Mouse (Mus musculus) urinary bladder, postnatal 25 days (tissue): Measurements from ENCODE around the gene Aadacl4.
"Not testable (repeated sequence)": the region's sequence is repeated elsewhere in the genome, so short reads cannot be mapped to it uniquely, and the experiment has no call there.

Experiments used
- DNase-seq: peaks from one replicate; pipeline ENCODE4 v3.0.0; 2022; ENCODE audit warnings: low spot score

Gene Aadacl4

DNA sequence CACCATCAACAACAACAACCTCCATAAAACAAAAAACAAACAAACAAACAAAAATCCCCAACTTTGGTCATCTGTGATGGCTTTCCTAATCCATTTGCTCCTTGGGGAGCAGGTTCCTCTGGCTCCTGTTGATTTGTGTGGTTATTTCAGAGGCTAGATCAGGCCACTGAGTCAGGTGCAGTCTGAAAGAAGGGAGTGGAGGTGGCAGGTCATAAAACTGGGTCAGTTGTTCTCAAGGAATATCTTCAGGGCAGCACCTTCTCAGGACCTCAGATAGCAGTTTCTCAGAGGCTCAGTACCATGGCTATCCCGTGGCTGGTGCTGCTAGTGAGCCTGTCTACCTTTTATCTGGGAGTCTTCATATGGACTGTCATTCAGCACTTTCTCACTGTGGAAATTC is at the start of gene Aadacl4:
Aadacl4 (plus strand) TSS at position 301 of the 400 bp plus-strand sequence.
- no peak for DNase-seq

DNA sequence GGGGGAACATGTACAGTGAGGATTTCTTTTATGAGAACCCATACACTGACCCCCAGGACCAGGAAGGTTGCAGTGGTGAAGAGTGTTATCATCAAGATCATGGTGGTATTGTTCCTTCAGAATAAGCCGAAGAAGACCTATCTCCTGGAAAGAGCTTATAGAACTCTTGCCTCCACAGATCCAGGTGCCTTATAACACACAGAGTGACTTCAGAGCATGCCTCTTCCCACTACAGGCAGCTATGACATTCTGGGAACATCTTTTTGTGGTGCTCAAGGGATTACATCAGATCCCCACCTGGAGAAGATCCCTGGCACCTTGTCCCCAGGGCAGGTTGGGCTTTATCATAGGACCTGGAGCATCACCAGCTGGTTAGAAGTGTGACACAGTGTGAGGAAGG is 48.5 kb upstream of the Aadacl4 start, which contains the start of gene Gm13124:
Gm13124 (minus strand) TSS at position 101 of the 400 bp plus-strand sequence.
- no peak for DNase-seq

DNA sequence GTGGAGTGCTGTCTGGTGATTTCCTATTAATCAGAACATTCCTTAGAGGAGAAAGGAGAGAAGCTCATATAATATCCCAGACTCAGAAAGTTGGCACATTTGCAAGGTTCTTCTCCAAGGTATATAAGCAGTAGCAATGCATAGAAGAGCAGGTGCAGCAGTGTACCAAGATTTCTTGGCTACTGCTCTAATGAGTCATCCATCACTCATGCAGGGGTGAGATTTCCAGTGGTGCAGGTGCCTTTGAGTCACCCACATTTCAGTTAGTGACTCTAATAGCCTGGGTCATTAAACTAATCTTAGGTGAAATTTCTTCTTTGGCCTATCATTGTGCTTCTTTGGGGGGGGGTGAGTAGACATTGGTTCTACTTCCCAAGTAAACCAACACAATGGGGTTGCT is 45.8 kb upstream of the Aadacl4 start:
- DNase-seq = no peak

DNA sequence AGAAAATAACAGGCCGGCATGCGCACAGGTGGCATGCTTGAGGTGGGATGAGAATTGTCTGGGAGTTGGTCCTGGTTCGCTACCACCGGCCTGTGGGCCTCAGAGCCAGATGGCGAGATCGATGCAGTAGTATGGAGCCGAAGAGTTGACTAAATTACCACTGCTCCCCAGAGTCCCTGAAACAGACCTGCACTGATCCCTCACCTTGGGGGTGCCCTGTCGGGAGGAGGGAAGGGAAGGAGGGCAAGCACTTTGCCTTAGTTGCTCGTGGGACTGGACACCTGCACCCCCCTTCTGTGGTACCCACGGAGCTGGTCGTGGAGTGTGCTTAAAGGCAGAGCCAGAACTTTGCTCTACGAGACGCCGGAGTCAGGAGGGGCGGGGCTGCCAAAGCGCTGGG is 27.3 kb upstream of the Aadacl4 start:
- DNase-seq = not testable (repeated sequence)

DNA sequence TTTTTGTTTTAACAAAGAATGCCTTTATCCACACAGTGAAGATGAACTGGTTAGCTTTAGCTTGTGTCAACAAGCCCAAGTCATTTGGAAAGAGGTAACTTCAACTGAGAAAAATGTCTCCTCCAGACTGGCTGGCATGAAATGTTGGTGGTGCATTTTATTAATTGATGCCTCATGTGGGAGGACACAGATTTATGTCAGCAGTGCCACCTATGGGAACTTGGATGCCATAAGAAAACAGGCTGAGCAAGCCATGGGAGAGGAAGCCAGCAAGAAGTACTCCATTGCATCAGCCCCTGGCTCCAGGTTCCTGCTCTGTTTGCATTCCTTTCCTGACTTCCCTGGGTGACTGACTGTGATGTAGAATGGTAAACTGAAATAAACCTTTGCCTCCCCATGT is 20.7 kb upstream of the Aadacl4 start:
- DNase-seq = no peak

DNA sequence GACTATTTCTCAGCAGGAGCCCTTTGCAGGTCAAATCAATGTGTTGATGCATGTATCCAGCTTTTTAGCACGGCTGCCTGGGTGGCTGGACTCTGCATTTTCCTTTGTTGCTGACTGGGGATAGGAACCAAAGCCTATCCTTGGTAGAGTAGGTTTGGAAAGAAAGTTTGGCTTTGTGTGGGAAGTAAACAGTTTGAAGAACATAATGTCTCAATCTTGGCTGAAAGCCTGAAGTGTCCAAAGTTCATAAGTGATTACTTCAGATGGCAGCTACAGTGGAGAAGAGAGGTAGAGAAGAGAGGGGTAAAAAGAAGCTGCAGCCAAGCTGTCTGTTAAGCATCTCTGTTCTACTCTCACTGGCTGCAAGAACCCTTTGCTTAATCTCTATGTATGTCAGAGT is 1.1 kb downstream of the Aadacl4 start:
- DNase-seq = no peak

DNA sequence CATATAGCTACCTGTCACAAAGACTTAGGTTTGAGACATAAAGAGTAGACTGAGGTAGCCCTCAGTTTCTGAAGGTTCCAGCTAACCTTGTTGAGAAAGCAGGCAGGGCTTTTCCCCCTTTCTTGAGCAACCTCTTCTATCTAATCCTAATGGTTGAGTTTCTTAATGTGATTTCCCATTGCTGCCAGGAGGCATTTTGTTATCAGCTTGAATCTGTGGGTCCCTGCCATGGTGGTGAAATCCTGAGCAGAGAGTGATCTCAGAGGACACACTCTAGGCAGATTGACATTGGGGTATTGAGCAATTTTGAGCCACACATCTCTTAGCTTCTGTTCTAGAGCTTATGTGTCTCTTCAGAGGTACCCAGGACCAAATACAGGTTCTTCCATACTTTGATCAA is 24.8 kb downstream of the Aadacl4 start:
- no peak for DNase-seq
